Mouse (Mus musculus): ENCODE data around the gene Gm3411. TPM values are rescaled to one million over a fixed set of nuclear protein-coding genes. Genes with fewer than 3 reads are reported as not detected.
"Not testable (repeated sequence)": the region's sequence is repeated elsewhere in the genome, so short reads cannot be mapped to it uniquely, and the experiment has no call there.

Gene Gm3411
- 1.1 and 1.4 TPM in 2 replicates for polyA plus RNA-seq (2014; fragmentation: Nextera tagmentation; extraction: Ambion mirVana)

DNA sequence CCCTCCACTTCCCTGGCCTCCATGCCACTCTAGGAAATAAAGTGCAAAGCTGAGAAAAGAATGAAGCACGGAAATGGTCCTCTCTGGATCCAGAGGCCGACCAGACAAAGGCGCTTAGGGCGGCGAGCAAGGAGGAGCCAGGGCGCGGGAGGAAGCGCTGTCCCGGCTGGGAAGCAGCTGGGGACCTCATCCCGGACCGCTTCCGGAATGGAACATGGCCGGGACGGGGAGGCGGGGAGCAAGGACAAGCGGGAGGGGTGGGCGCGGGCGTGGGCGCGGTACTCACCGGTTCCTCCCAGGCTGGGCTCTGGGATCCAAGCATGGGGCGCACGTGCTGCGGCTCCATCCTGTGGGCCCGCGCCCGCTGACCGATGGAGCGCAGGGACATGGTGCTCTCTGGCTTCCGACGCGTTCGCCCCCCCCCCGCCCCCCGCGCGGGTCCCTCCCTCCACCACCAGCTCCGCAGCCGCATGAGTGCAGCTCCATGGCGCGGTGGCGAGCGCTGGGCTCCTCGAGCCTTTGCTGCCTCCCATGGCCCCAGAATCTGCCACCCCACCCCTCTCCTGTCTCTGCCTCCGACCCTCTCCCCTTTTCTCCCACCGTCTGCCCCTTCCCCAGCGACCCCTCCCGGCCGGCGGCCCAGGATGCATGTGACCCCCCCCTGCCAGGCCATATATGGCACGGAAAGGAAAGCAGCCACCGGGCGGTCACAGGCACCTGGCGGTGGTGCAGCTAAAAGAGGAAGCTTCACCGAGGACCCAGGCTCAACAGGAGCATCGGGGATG, at the start of gene Gm3411:
Gene Gm3411 (minus strand): TSS at position 320 of the 785 bp plus-strand sequence.
- H3K4me2 ChIP-seq (ENCODE audit: low read depth, severe bottlenecking), result peak within 1 kb of the TSS; percentile 58

DNA sequence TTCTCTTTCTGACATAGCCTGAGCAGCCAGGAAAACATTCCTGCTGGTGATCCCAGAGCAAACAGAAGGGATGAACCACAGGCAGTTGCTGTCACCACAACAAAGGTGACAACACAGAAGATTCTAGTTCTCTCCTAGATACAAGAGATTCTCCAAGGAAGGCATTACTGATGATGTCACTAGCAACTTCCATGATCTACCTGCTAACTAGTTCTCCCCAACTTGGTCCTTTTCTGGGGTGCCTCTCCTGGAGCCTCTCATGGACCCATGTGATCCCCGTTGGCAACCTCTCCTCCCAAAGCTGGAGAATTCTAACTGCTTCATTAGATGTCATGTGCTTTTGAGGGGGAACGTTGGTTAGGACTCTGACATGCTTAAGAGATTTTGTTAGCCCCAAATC, 17.7 kb upstream of the Gm3411 start, which contains the start of gene Gm21103:
Gene Gm21103 (minus strand): TSS at position 101 of the 400 bp plus-strand sequence.
- WGBS, result 83% methylated on average over 2 of the region's 2 CpGs
- not testable (repeated sequence) for H3K4me2 ChIP-seq (ENCODE audit: low read depth, severe bottlenecking); DNase-seq (ENCODE audit: low spot score); H3K9ac ChIP-seq (ENCODE audit: low read length); H3K27ac ChIP-seq (replicated peaks; ENCODE audit: low read depth, low read length); H3K4me1 ChIP-seq (ENCODE audit: control insufficient read depth, insufficient read depth, low read length); H3K27me3 ChIP-seq (ENCODE audit: control insufficient read depth, insufficient read depth, low read length); H3K4me3 ChIP-seq (ENCODE audit: low read depth, low read length); H3K9me3 ChIP-seq (ENCODE audit: control insufficient read depth, low read length); ATAC-seq (ENCODE audit: insufficient number of reproducible peaks, low FRiP score, low TSS enrichment, low read depth); H3K36me3 ChIP-seq (ENCODE audit: control insufficient read depth, insufficient read depth, low read length)

More for the DNA sequence above, at the start of gene Gm3411:
- ATAC-seq (ENCODE audit: insufficient number of reproducible peaks, low FRiP score, low TSS enrichment, low read depth); H3K4me1 ChIP-seq (ENCODE audit: control insufficient read depth, insufficient read depth, low read length); H3K27ac ChIP-seq (replicated peaks; ENCODE audit: low read depth, low read length); H3K27me3 ChIP-seq (ENCODE audit: control insufficient read depth, insufficient read depth, low read length); H3K9me3 ChIP-seq (ENCODE audit: control insufficient read depth, low read length); H3K36me3 ChIP-seq (ENCODE audit: control insufficient read depth, insufficient read depth, low read length): not testable (repeated sequence)
- peak; percentile 59 for DNase-seq (ENCODE audit: low spot score)
- H3K9ac ChIP-seq (ENCODE audit: low read length), result peak within 1 kb of the TSS; percentile 47
- H3K4me3 ChIP-seq (ENCODE audit: low read depth, low read length), result peak within 1 kb of the TSS; percentile 35
- WGBS, result 2% methylated on average over 37 of the region's 57 CpGs

DNA sequence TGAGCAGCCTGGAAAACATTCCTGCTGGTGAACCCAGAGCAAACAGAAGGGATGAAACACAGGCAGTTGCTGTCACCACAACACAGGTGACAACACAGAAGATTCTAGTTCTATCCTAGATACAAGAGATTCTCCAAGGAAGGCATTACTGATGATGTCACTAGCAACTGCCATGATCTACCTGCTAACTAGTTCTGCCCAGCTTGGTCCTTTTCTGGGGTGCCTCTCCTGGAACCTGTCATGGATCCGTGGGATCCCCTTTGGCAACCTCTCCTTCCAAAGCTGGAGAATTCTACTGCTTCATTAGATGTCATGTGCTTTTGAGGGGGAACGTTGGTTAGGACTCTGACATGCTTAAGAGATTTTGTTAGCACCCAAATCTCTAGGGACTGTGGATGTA, 67.9 kb downstream of the Gm3411 start, which contains the start of gene Gm21560:
Gene Gm21560 (minus strand): TSS at position 101 of the 400 bp plus-strand sequence.
- not testable (repeated sequence) for H3K9me3 ChIP-seq (ENCODE audit: control insufficient read depth, low read length); H3K4me3 ChIP-seq (ENCODE audit: low read depth, low read length); ATAC-seq (ENCODE audit: insufficient number of reproducible peaks, low FRiP score, low TSS enrichment, low read depth); H3K4me1 ChIP-seq (ENCODE audit: control insufficient read depth, insufficient read depth, low read length); DNase-seq (ENCODE audit: low spot score); H3K27me3 ChIP-seq (ENCODE audit: control insufficient read depth, insufficient read depth, low read length); H3K36me3 ChIP-seq (ENCODE audit: control insufficient read depth, insufficient read depth, low read length); H3K9ac ChIP-seq (ENCODE audit: low read length); H3K27ac ChIP-seq (replicated peaks; ENCODE audit: low read depth, low read length); H3K4me2 ChIP-seq (ENCODE audit: low read depth, severe bottlenecking)
- WGBS, result 61% methylated on average over 1 of the region's 2 CpGs

Other genes with a start within 250 kb of the Gm3411 start
- gene Gm6337, start 229.0 kb downstream of the Gm3411 start, polyA plus RNA-seq (2014; fragmentation: Nextera tagmentation; extraction: Ambion mirVana), result not detected in 2 replicates
- gene Gm8206, start 193.3 kb downstream of the Gm3411 start, polyA plus RNA-seq (2014; fragmentation: Nextera tagmentation; extraction: Ambion mirVana), result 0.55 and 0.72 TPM in 2 replicates
- gene Gm3468, start 178.6 kb downstream of the Gm3411 start, polyA plus RNA-seq (2014; fragmentation: Nextera tagmentation; extraction: Ambion mirVana), result 2.9 and 3.2 TPM in 2 replicates
- gene Gm3476, start 161.4 kb downstream of the Gm3411 start, polyA plus RNA-seq (2014; fragmentation: Nextera tagmentation; extraction: Ambion mirVana), result not detected in 2 replicates
- not detected in 2 replicates for gene Gm21560, start 68.0 kb downstream of the Gm3411 start, polyA plus RNA-seq (2014; fragmentation: Nextera tagmentation; extraction: Ambion mirVana)
- not detected in 2 replicates for gene Gm21103, start 17.6 kb upstream of the Gm3411 start, polyA plus RNA-seq (2014; fragmentation: Nextera tagmentation; extraction: Ambion mirVana)
- gene Gm3618, start 56.4 kb upstream of the Gm3411 start, polyA plus RNA-seq (2014; fragmentation: Nextera tagmentation; extraction: Ambion mirVana), result not detected in 2 replicates
- gene Gm16440, start 103.1 kb upstream of the Gm3411 start, polyA plus RNA-seq (2014; fragmentation: Nextera tagmentation; extraction: Ambion mirVana), result not detected in 2 replicates
- gene Gm3591, start 125.2 kb upstream of the Gm3411 start, polyA plus RNA-seq (2014; fragmentation: Nextera tagmentation; extraction: Ambion mirVana), result 0.60 and 1.9 TPM in 2 replicates
- gene Gm3594, start 157.4 kb upstream of the Gm3411 start, polyA plus RNA-seq (2014; fragmentation: Nextera tagmentation; extraction: Ambion mirVana), result not detected in 2 replicates